Mouse (Mus musculus): ENCODE results near the gene Selenof. TPM values are rescaled to one million over a fixed set of nuclear protein-coding genes. Genes with fewer than 3 reads are reported as not detected.
A peak's percentile ranks its signal among the peaks of the same experiment; 100 is the strongest.

Selenof gene
- polyA plus RNA-seq, 1 experiment from 2014 or later: 453 TPM

DNA sequence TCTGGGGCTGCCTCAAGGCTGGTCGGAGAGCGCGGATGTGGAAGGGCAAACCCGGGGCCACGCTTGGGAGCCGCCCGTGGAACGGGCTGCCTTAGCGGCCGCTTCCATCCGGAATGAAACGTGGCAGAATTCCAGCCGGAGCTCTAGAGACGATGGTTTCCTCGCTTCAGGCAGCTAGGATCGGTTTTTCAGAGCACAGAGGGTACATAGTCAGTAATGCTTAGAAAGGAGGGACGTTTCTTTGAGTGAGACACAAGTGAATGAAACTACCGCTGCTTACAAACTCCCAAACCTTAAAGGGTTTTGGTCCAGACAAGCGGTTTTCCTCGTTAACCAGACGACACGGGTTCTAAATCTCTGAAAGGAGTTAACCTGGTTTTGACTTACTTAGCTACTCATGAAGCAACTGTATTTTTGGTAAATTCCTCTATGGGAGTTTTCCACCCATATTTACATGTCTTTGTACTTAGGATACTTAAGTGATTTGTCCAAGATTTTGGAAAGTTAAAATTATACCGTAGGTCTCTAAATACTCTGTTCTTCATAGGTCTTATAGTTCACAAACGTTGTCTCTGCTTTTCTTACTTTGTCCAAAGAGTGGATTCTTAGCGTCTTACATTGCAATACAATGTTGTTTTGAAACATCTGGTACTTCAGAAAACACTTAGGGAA is 848 bp downstream of the Selenof start:
- H3K36me3 ChIP-seq (ENCODE audit: control insufficient read depth, insufficient read depth, low read length): no peaks in the 10 kb centered on the region
- ATAC-seq (ENCODE audit: low FRiP score) (no peak), DNase-seq (ENCODE audit: low spot score) (no peak)
- peak overlapping the region; percentile 93 for H3K27ac ChIP-seq (ENCODE audit: low read depth, low read length)
- H3K9me3 ChIP-seq (ENCODE audit: control insufficient read depth, low read length): no peaks in the 10 kb centered on the region
- WGBS: under 1% methylated on average over 25 of the region's 25 CpGs
- H3K9ac ChIP-seq (ENCODE audit: low read depth, low read length): peak overlapping the region; percentile 97
- peaks cover 3% of the 10 kb centered on the region; the same call in 1 of the 2 replicates for H3K4me1 ChIP-seq (replicated peaks; ENCODE audit: control insufficient read depth, insufficient read depth, low read length)
- peak overlapping the region; percentile 42 for H3K4me2 ChIP-seq (replicated peaks; ENCODE audit: low read depth, low read length)
- H3K4me3 ChIP-seq (ENCODE audit: low read depth, low read length): peak overlapping the region; percentile 85
- H3K27me3 ChIP-seq (ENCODE audit: control insufficient read depth, insufficient read depth, low read length): no peaks in the 10 kb centered on the region

DNA sequence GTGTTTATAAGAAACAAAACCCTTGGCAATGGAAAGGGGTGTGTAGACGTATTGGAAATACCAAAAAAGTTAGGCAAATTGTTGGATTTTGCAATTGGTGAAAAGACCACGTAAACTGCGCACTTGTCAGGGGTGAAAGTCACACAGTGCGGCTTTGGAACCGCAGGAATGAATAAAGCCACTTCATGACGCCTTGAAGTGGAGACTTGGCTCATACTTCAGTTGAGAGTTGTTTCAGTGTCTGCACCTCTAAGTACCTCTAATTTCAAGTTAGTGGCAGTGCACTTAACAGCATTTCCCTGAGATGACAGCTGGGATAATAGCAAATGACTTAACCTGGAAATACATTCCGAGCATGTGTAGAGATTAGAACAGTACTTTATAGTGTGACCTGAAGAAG is 4.2 kb downstream of the Selenof start:
- Histone ChIP-seq H3K9me3 (ENCODE audit: control insufficient read depth, low read length) (no peaks in the 10 kb centered on the region), H3K36me3 (ENCODE audit: control insufficient read depth, insufficient read depth, low read length) (no peaks in the 10 kb centered on the region), H3K27me3 (ENCODE audit: control insufficient read depth, insufficient read depth, low read length) (no peaks in the 10 kb centered on the region), H3K4me3 (ENCODE audit: low read depth, low read length) (no peak overlapping the region), H3K9ac (ENCODE audit: low read depth, low read length) (no peak overlapping the region), H3K27ac (ENCODE audit: low read depth, low read length) (no peak overlapping the region), H3K4me2 (replicated peaks; ENCODE audit: low read depth, low read length) (no peak overlapping the region), H3K4me1 (replicated peaks; ENCODE audit: control insufficient read depth, insufficient read depth, low read length) (peaks cover 3% of the 10 kb centered on the region; the same call in 1 of the 2 replicates)
- DNase-seq (ENCODE audit: low spot score): no peak
- ATAC-seq (ENCODE audit: low FRiP score): no peak
- WGBS: 93% methylated on average over 7 of the region's 7 CpGs

DNA sequence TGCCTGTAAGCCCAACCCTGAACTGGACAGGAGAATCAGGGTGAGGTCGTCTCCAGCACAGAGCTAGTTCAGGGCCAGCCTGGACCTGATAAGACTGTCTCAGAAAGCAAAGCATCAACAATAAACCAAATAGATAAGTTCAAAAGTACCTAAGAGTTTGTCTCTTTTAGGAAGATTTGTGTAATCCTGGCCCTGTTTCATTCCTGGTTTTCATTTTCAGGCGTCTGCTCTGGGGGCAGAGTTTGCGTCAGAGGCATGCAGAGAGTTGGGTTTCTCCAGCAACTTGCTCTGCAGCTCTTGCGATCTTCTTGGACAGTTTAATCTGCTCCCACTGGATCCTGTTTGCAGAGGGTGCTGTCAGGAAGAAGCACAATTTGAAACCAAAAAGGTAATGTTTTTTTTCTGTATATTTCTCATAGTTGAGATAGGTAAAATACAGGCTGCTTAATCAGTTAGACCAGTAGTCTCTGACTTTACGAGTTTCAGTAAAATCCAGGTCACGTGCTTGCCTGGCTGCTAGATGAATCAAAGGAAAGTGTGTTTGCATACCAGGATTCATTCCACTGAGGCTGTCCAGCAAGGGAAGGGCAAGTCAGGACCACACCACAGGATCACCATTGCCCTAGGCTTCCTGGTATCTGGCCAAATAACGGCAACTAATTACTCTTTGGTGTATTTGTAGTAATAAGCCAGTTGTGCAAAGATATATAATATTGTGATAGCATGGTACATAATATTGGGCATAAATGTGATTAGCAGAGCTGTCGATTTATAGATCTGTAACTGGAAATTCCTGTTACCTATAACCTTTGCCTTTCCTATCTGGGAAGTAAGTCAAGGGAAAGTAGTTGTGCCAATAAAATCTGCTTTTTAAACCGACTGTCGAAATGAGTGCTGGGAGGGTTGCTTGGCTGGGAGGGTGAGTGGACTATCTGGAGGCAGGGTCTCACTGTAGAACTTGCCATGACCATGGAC is 7.5 kb downstream of the Selenof start:
- DNase-seq (ENCODE audit: low spot score) (no peak), ATAC-seq (ENCODE audit: low FRiP score) (no peak)
- no peaks in the 10 kb centered on the region for H3K36me3 ChIP-seq (ENCODE audit: control insufficient read depth, insufficient read depth, low read length)
- H3K27ac ChIP-seq (ENCODE audit: low read depth, low read length): no peak overlapping the region
- no peak overlapping the region for H3K9ac ChIP-seq (ENCODE audit: low read depth, low read length)
- no peak overlapping the region for H3K4me3 ChIP-seq (ENCODE audit: low read depth, low read length)
- 93% methylated on average over 10 of the region's 10 CpGs for WGBS
- no peaks in the 10 kb centered on the region for H3K9me3 ChIP-seq (ENCODE audit: control insufficient read depth, low read length)
- no peak overlapping the region for H3K4me2 ChIP-seq (replicated peaks; ENCODE audit: low read depth, low read length)
- H3K4me1 ChIP-seq (replicated peaks; ENCODE audit: control insufficient read depth, insufficient read depth, low read length): no peaks in the 10 kb centered on the region
- H3K27me3 ChIP-seq (ENCODE audit: control insufficient read depth, insufficient read depth, low read length): no peaks in the 10 kb centered on the region

DNA sequence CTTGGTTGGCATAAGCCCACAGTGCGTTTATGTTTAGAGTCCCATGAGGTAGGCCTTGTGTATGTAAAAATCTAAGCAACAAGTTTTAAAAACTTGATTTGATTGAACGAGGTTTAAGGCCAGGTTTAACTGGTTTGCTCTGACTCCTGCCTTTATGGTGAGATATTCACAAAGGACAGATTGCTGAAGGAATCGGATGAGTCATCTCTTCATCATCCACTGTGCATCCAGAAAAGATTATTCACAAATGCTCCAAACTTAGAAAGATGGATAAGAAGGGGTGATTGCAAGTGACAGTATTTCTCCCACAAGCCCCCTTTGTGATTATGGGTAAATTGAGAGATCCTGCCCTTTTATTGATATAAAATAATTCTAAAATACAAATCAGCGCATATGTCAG is 8.8 kb downstream of the Selenof start:
- no peaks in the 10 kb centered on the region for H3K36me3 ChIP-seq (ENCODE audit: control insufficient read depth, insufficient read depth, low read length)
- no peak overlapping the region for H3K27ac ChIP-seq (ENCODE audit: low read depth, low read length)
- H3K27me3 ChIP-seq (ENCODE audit: control insufficient read depth, insufficient read depth, low read length): no peaks in the 10 kb centered on the region
- H3K4me2 ChIP-seq (replicated peaks; ENCODE audit: low read depth, low read length): no peak overlapping the region
- H3K9ac ChIP-seq (ENCODE audit: low read depth, low read length): no peak overlapping the region
- no peaks in the 10 kb centered on the region for H3K9me3 ChIP-seq (ENCODE audit: control insufficient read depth, low read length)
- no peak overlapping the region for H3K4me3 ChIP-seq (ENCODE audit: low read depth, low read length)
- ATAC-seq (ENCODE audit: low FRiP score): no peak
- WGBS: 95% methylated on average over 4 of the region's 4 CpGs
- DNase-seq (ENCODE audit: low spot score): no peak
- H3K4me1 ChIP-seq (replicated peaks; ENCODE audit: control insufficient read depth, insufficient read depth, low read length): no peaks in the 10 kb centered on the region

DNA sequence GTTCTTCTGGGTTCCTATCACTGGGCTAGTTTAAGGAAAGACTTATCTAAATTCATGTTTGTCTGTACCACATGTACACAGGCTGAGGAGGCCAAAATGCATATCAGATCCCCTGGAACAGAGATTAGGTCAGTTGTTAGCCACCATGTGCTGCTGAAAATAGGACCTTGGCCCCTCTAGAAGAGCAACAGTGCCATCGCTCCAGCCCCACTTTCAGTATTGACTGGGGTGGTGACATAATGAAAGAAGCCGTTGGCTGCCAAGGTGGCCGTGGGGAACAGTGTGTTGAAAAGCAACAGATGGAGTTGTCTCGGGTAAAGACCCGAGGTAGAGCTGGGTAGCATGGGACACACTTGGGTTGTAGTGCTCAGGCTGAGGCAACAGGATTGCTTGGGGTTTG is 9.7 kb downstream of the Selenof start:
- no peak for ATAC-seq (ENCODE audit: low FRiP score)
- H3K4me1 ChIP-seq (replicated peaks; ENCODE audit: control insufficient read depth, insufficient read depth, low read length): no peaks in the 10 kb centered on the region
- no peak for DNase-seq (ENCODE audit: low spot score)
- WGBS: 88% methylated on average over 5 of the region's 5 CpGs
- H3K27me3 ChIP-seq (ENCODE audit: control insufficient read depth, insufficient read depth, low read length): no peaks in the 10 kb centered on the region
- no peak overlapping the region for H3K27ac ChIP-seq (ENCODE audit: low read depth, low read length)
- H3K9ac ChIP-seq (ENCODE audit: low read depth, low read length): no peak overlapping the region
- H3K4me3 ChIP-seq (ENCODE audit: low read depth, low read length): no peak overlapping the region
- no peaks in the 10 kb centered on the region for H3K9me3 ChIP-seq (ENCODE audit: control insufficient read depth, low read length)
- H3K4me2 ChIP-seq (replicated peaks; ENCODE audit: low read depth, low read length): no peak overlapping the region
- H3K36me3 ChIP-seq (ENCODE audit: control insufficient read depth, insufficient read depth, low read length): no peaks in the 10 kb centered on the region

DNA sequence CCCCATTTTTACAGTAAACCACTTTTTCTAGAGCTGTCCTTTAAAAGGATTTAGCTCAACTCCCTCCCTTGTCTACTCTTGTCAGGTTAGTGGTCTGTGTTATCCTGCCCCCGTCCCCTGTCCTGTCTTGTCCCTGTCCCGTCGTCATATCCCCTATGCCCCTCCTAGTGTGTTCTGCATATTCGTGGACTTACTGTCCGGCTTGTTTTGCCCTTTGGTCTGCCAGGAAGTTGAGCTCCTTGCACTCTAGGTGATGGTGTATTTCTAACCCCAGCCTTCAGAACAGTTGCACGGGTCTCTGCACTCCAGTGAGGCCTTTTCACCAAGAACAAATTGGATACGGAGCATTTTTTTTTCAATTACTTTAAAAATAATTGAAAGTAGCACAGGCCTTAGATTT is 10.2 kb downstream of the Selenof start:
- Histone ChIP-seq H3K27me3 (ENCODE audit: control insufficient read depth, insufficient read depth, low read length) (no peaks in the 10 kb centered on the region), H3K4me1 (replicated peaks; ENCODE audit: control insufficient read depth, insufficient read depth, low read length) (no peaks in the 10 kb centered on the region), H3K36me3 (ENCODE audit: control insufficient read depth, insufficient read depth, low read length) (no peaks in the 10 kb centered on the region), H3K4me3 (ENCODE audit: low read depth, low read length) (no peak overlapping the region), H3K27ac (ENCODE audit: low read depth, low read length) (no peak overlapping the region), H3K4me2 (replicated peaks; ENCODE audit: low read depth, low read length) (no peak overlapping the region), H3K9me3 (ENCODE audit: control insufficient read depth, low read length) (no peaks in the 10 kb centered on the region), H3K9ac (ENCODE audit: low read depth, low read length) (no peak overlapping the region)
- WGBS: 89% methylated on average over 7 of the region's 7 CpGs
- DNase-seq (ENCODE audit: low spot score): no peak
- no peak for ATAC-seq (ENCODE audit: low FRiP score)

DNA sequence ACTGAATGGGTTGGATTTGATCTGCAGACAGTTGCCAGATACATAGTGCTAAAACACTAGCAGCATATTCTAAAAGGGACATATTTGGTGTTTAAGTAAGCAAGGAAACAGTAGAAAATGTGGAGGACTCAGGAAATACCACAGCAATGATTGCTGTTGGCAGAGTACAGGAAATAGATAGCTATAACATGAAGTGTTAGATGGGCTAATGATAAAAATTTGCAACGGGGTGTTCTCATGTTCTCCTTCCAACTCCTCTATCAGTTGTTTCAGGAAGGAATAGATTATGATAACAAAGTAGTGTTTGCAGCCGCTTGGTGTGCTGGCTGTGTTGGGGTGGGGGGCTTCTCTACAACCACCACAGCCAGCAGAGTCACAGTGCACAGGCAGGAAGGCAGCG is 11.7 kb downstream of the Selenof start:
- DNase-seq (ENCODE audit: low spot score) (no peak), ATAC-seq (ENCODE audit: low FRiP score) (no peak)
- Histone ChIP-seq H3K27ac (ENCODE audit: low read depth, low read length) (no peak overlapping the region), H3K36me3 (ENCODE audit: control insufficient read depth, insufficient read depth, low read length) (no peaks in the 10 kb centered on the region; the same call in 1 of the 2 replicates), H3K27me3 (ENCODE audit: control insufficient read depth, insufficient read depth, low read length) (no peaks in the 10 kb centered on the region), H3K4me1 (replicated peaks; ENCODE audit: control insufficient read depth, insufficient read depth, low read length) (no peaks in the 10 kb centered on the region), H3K9ac (ENCODE audit: low read depth, low read length) (no peak overlapping the region), H3K4me3 (ENCODE audit: low read depth, low read length) (no peak overlapping the region), H3K9me3 (ENCODE audit: control insufficient read depth, low read length) (no peaks in the 10 kb centered on the region), H3K4me2 (replicated peaks; ENCODE audit: low read depth, low read length) (no peak overlapping the region)
- 94% methylated on average over 3 of the region's 3 CpGs for whole genome bisulfite sequencing

DNA sequence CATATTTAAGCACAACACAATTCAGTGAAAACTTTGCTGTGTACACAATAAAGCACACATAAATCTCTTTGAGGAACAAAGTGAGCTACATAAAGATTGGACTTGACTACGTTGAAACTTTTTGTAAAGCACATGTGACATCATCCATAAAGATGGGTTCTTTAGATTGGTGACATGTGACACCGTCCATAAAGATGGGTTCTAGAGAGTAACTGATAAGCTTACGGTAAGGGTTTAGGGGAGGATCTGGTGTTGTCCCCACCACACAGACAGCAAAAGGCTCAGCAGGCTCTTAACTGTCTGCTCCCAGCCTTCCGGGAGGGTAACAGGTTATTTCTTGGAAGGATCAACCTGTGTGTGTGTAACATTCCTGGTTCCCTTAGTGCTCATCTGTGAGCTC is 12.2 kb downstream of the Selenof start:
- Histone ChIP-seq H3K9me3 (ENCODE audit: control insufficient read depth, low read length) (no peaks in the 10 kb centered on the region), H3K36me3 (ENCODE audit: control insufficient read depth, insufficient read depth, low read length) (peaks cover 3% of the 10 kb centered on the region), H3K9ac (ENCODE audit: low read depth, low read length) (no peak overlapping the region), H3K27ac (ENCODE audit: low read depth, low read length) (no peak overlapping the region), H3K4me1 (replicated peaks; ENCODE audit: control insufficient read depth, insufficient read depth, low read length) (no peaks in the 10 kb centered on the region), H3K27me3 (ENCODE audit: control insufficient read depth, insufficient read depth, low read length) (no peaks in the 10 kb centered on the region), H3K4me3 (ENCODE audit: low read depth, low read length) (no peak overlapping the region), H3K4me2 (replicated peaks; ENCODE audit: low read depth, low read length) (no peak overlapping the region)
- no peak for ATAC-seq (ENCODE audit: low FRiP score)
- no peak for DNase-seq (ENCODE audit: low spot score)
- WGBS: 96% methylated on average over 4 of the region's 4 CpGs
